Mouse (Mus musculus) lung, adult 2 months (tissue): ENCODE results near the gene Myh9.

Source experiments
- CTCF ChIP-seq: fragments of 200-500 bp; IDR thresholded peaks from 2 replicates; pipeline ENCODE4 v1.5.1; 2011; ENCODE audit warnings: mild to moderate bottlenecking, low read length, control low read depth; ENCODE audit not compliant: insufficient read depth
- POLR2A ChIP-seq: fragments of 200-500 bp; IDR thresholded peaks from 2 replicates; pipeline ENCODE4 v1.6.1; 2011; ENCODE audit warnings: low read depth, mild to moderate bottlenecking, control low read depth, low read length, borderline replicate concordance; ENCODE audit errors: extremely low read depth

DNA sequence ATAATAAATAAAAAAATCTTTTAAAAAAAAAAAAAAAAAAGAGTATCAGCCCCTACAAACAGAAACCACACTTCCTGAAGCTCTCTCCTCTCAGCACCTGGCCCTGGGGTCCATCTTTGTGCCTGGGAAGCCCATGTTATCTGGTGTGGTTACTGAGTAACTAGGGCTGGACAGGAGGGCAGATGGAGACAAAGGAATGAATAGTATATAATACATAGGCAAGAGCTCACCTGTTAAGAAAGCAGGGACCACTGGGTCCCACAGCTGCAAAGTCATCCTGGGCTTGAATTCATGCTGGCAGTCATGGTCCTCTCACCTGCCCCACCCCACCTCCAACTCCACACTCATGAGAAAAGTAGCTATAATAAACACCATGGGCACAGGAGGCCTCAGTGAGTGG lies 8.9 kb downstream of the Myh9 start:
- TF ChIP-seq POLR2A (no peak), CTCF (no peak)
